Mouse (Mus musculus) cerebellum, adult 2 months (tissue): ENCODE data around the gene Ism2. TPM values are rescaled to one million over a fixed set of nuclear protein-coding genes. Genes with fewer than 3 reads are reported as not detected.

Experiments used
- DNase-seq, 2 experiments: peaks; one replicate each; pipeline ENCODE4 v3.0.0; 2021
- H3K27ac ChIP-seq: fragments of 200-500 bp; 2 replicates; pipeline ENCODE4 v1.5.1; 2012; ENCODE audit warnings: low read length, control low read depth, inconsistent platforms; ENCODE audit not compliant: insufficient read depth
- H3K27me3 ChIP-seq: fragments of 200-500 bp; 2 replicates; pipeline ENCODE4 v1.6.1; 2012; ENCODE audit warnings: inconsistent platforms, mild to moderate bottlenecking, low read length, moderate library complexity; ENCODE audit not compliant: control insufficient read depth, insufficient read depth
- H3K4me1 ChIP-seq: fragments of 200-500 bp; 2 replicates; pipeline ENCODE4 v1.6.1; 2011; ENCODE audit warnings: low read length; ENCODE audit not compliant: control insufficient read depth, insufficient read depth
- H3K4me3 ChIP-seq: fragments of 200-500 bp; replicated peaks from 2 replicates; pipeline ENCODE3; 2011; ENCODE audit warnings: mild to moderate bottlenecking, low read depth, low read length, control low read depth; ENCODE audit not compliant: insufficient read depth
- CTCF ChIP-seq: fragments of 200-500 bp; IDR thresholded peaks from 2 replicates; pipeline ENCODE4 v1.5.1; 2011; ENCODE audit warnings: low read depth, mild to moderate bottlenecking, control low read depth, low read length, moderate library complexity, borderline replicate concordance; ENCODE audit not compliant: insufficient read depth
- POLR2A ChIP-seq: fragments of 200-500 bp; IDR thresholded peaks from 2 replicates; pipeline ENCODE4 v1.6.1; 2011; ENCODE audit warnings: low read length, control low read depth, borderline replicate concordance; ENCODE audit not compliant: insufficient read depth
- WGBS: fragments of 180-500 bp; shearing (Covaris S2); methylation state at CpG from one replicate; pipeline ENCODE4 v1.1.7; 2018; 5-methylcytosine and 5-hydroxymethylcytosine counted together
- polyA plus RNA-seq: library from polyadenylated mRNA; depleted of rRNA; stranded (reverse); fragments of >200 nt; gene quantifications from 2 replicates; pipeline ENCODE4 v1.2.3, GENCODE M21; 2012; rRNA removed

Ism2 gene
- polyA plus RNA-seq, result 0.21 and 0.26 TPM in 2 replicates

DNA sequence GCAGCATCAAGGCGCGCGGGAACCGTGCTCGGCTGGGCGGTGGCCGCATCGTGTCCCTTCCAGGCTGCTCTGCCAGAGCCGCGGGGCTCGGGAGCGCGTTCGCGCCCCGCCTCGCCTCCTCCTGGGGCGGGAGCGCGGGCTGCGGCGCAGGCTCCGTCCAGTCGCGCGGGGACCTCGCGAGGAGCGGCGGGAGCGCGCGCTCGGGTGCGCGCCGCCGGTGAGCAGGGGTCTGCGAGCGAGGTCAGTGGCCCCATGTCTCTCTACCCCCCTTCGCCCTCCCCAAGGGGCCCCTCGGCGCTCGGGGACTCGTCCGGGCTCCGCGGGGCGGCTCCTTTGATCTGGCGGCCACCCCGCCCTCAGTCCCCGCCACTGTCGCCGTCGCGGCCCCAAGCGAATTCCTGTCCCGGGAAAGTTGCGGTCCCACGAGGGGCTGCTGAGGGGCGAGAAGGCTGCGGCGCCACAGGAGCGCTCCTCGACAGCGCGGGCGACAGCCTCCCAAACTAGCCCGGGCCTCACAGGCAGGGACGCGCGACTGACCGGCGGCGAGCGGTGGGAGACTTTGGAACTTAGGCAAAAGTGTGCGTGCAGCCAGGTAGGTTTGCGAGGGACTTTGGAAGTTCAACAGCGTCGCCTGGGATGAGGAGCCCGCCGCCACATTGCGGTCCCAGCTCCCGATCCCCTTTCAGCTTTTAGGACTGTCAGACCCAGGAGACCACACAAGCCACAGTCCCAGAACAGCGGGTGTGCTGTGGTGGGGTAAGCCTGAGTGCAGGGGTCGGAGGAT, at the start of gene Ism2:
Gene Ism2 (minus strand): TSS at position 49 of the 784 bp plus-strand sequence.
- peak within 1 kb of the TSS; percentile 56 for H3K4me3 ChIP-seq
- DNase-seq, result peak in 1 of 2 experiments; percentile 28
- no peak for TF ChIP-seq POLR2A
- TF ChIP-seq CTCF, result no peak
- no peak within 1 kb of the TSS for H3K27ac ChIP-seq
- peaks cover 4% of the 10 kb centered on the region; the same call in 1 of the 2 replicates for H3K4me1 ChIP-seq
- peaks cover 1% of the 10 kb centered on the region; the same call in 1 of the 2 replicates for H3K27me3 ChIP-seq
- under 1% methylated on average over 75 of the region's 86 CpGs for WGBS

DNA sequence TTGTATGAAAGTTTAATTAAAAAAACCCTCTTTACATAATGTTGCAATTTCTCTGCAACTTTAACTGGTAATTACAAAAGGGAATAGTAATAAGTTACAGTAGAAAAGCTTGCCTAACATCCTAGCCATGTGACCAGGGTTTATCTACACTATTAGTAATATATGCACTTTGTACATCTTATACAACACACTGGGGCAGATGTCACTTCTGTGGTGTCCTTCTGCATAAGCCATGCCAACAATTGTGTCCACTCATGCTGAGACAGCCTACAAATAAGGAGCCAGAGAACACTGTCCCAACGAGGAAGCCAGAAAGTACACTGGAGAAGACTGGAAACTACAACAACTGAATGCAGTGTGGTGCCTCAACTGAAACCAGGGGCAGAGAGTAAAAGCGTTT, 48.5 kb upstream of the Ism2 start:
- no peak for DNase-seq
- no peak for TF ChIP-seq CTCF
- Histone ChIP-seq H3K4me3 (no peak overlapping the region), H3K27me3 (no peaks in the 10 kb centered on the region), H3K4me1 (no peaks in the 10 kb centered on the region), H3K27ac (no peak overlapping the region)
- 43% methylated on average over 2 of the region's 2 CpGs for WGBS

DNA sequence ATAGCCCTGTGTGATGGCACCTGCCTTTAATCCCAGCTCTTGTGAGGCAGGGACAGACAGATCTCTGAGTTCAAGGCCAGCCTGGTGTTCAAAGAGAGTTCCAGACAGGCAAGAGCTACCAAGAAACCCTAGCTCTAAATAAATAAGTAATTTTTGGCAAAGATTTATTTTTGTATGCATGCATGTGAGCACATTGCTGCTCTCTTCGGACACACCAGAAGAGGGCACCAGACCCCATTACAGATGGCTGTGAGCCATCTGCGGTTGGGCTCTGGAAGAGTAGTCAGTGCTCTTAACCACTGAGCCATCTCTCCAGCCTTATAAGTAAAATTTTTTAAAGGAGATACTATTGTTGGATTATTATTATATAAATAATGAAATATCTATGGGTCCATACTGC, 48.0 kb upstream of the Ism2 start:
- 89% methylated on average over 2 of the region's 2 CpGs for WGBS
- Histone ChIP-seq H3K27ac (no peak overlapping the region), H3K4me1 (no peaks in the 10 kb centered on the region), H3K27me3 (no peaks in the 10 kb centered on the region), H3K4me3 (no peak overlapping the region)
- no peak for DNase-seq
- TF ChIP-seq CTCF, result no peak
- TF ChIP-seq POLR2A, result no peak

DNA sequence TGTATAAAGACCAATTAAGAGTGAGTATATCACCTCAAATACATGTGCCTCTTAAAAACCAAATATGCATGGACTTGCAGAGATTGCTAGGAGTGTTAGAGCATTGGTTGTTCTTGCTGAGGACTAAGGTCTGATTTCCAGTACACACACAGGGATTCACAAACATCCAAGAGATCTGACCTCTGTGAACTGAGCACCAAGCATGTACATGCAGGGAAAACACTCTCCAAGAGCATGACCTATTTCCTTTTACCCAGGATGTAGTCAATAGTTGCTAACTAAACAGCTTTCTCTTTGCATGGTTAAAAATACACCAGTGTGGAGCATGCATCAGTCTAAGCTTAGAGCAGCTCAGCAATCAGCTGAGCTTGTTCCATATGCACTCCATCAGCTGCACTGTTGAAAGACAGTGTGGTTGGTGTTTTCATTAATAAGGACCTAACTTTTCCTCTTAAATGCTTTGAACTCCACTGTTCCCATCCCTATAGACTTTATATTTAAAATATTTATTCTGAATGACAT, 43.6 kb upstream of the Ism2 start:
- no peaks in the 10 kb centered on the region for H3K4me1 ChIP-seq
- no peak for TF ChIP-seq CTCF
- no peak for TF ChIP-seq POLR2A
- no peak overlapping the region for H3K27ac ChIP-seq

DNA sequence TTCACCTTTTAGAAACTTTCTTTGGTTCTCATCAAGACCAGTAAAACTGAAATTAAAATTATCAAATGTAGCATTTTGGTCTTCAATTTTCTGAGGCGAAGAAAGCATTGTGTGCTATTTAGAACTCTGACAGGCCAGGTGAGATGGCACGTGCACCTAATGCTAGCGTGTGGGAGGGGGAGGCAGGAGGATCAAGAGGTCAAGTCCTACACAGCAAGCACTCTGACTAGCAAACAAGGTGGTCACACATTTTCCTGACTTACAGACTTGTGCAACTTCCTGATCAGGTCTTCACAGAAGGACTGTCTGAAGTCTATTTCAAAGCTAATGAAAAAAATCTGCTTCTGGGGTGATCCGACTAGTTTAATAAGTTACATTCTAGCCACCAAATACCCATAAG, 38.6 kb upstream of the Ism2 start:
- no peaks in the 10 kb centered on the region for H3K27me3 ChIP-seq
- TF ChIP-seq CTCF, result no peak
- no peak for TF ChIP-seq POLR2A
- H3K27ac ChIP-seq, result no peak overlapping the region
- H3K4me3 ChIP-seq, result no peak overlapping the region
- H3K4me1 ChIP-seq, result no peaks in the 10 kb centered on the region
- DNase-seq, result no peak
- WGBS, result 91% methylated on average over 4 of the region's 4 CpGs

More for the DNA sequence above, 43.6 kb upstream of the Ism2 start:
- Histone ChIP-seq H3K4me3 (no peak overlapping the region), H3K27me3 (no peaks in the 10 kb centered on the region)
- no peak for DNase-seq

DNA sequence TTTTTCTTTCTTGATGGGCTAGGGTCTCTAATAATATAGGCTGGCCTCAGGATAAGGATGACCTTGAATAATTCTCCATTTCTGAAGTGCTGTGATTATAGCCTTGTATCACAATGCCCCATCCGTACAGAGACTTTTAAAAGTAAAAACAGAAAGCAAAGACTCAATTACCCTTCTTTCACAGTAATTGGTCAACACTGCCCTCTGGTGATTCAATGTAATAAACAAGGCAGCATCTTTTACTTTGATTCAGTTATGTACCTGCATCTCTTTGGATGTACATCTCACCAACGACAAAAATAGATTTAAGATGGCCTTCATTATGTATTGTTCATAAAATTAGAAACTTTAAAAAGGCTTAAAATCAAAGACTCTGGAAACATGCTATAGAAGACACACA, 35.4 kb upstream of the Ism2 start:
- no peak overlapping the region for H3K4me3 ChIP-seq
- peak; percentile 37; the same call in 1 of the 2 replicates for TF ChIP-seq CTCF
- TF ChIP-seq POLR2A, result no peak
- peak in 1 of 2 experiments; percentile 15 for DNase-seq
- no peak overlapping the region for H3K27ac ChIP-seq
- WGBS, result 19% methylated on average over 2 of the region's 2 CpGs
- no peaks in the 10 kb centered on the region for H3K27me3 ChIP-seq
- peaks cover 11% of the 10 kb centered on the region; the same call in 1 of the 2 replicates for H3K4me1 ChIP-seq

DNA sequence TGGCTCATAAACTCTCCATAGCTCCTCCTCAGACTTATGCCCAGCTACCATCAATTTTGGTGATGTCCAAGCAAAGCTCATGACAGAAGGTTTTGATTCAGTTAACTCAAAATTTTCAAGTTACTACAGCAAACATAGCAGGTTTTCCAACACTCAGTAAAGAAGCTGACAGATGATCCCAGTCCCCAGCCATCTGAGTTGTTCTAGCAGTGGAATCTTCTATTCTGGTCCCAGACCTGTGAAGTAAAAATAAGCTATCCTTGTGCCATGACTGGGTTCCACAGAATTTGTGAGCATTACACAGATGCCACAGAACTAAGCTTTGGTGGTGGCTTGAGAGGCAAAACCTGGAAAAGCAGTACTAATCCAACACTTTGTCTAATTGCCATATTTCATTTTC, 34.3 kb upstream of the Ism2 start:
- TF ChIP-seq CTCF, result no peak
- TF ChIP-seq POLR2A, result no peak
- H3K4me3 ChIP-seq, result no peak overlapping the region
- H3K27ac ChIP-seq, result no peak overlapping the region
- peaks cover 11% of the 10 kb centered on the region; the same call in 1 of the 2 replicates for H3K4me1 ChIP-seq
- no peaks in the 10 kb centered on the region for H3K27me3 ChIP-seq
- DNase-seq, result no peak

DNA sequence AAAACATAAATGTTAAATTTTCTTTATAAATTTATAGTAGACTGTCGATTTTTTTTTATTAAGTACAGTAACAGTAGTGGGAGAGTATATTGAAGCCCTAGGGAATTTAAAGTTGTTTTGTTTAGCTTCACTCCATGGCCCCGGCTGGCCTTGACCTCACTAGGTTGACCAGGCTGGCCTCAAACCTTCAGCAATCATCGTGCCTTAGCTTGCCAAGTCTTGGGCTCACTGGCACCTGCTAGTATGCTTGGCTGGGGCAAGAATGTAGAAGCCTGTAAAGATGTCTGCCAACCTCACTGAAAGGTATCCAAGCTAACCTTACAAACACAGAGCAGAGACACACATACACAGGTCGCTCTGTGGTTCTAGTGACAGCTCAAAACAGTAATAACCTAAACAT, 33.0 kb upstream of the Ism2 start:
- no peak overlapping the region for H3K4me3 ChIP-seq
- peaks cover 11% of the 10 kb centered on the region; the same call in 1 of the 2 replicates for H3K4me1 ChIP-seq
- TF ChIP-seq POLR2A (no peak), CTCF (no peak)
- peak; percentile 12 to 44 for DNase-seq
- WGBS, result 39% methylated on average over 4 of the region's 4 CpGs
- no peaks in the 10 kb centered on the region for H3K27me3 ChIP-seq
- no peak overlapping the region for H3K27ac ChIP-seq
